Mouse (Mus musculus) left cerebral cortex, postnatal 25 days (tissue): Measurements from ENCODE around the gene Upf2. TPM values are rescaled to one million over a fixed set of nuclear protein-coding genes. Genes with fewer than 3 reads are reported as not detected.
"Not testable (repeated sequence)": the region's sequence is repeated elsewhere in the genome, so short reads cannot be mapped to it uniquely, and the experiment has no call there.

Source experiments
- DNase-seq, 2 experiments: peaks; one replicate each; pipeline ENCODE4 v3.0.0; 2022; ENCODE audit warnings: low spot score in 2 of 2, mixed read lengths in 1 of 2
- intact Hi-C: fragments of 180-260 bp; cut with DNase I; formaldehyde crosslinking; loops from one replicate; pipeline ENCODE4 v1.15.1; 2025
- total RNA-seq, 2 experiments: library from RNA; stranded (reverse); gene quantifications; 2 replicates each; pipeline ENCODE4 v1.2.3; 2021

Upf2 gene
- total RNA-seq, 2 experiments from 2014 or later = 32.2 to 38.0 TPM

DNA sequence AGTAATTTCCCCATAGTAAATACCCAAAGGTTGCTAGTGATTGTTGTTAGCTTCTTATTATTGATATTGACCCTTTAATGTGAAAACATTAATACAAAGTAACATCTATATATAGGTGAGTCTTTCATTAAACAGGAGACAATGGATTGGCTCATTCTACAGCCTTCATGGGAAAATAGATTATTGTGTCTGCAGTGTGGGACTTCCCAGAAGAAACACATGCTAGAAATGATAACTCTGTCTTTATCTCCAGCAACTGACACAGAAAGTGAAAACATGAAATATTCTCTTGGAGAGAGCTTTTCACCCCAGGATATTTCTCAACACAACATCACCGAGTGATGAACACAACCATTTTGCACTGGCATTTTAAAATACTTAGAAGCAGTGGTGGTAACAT lies 5.6 kb upstream of the Upf2 start:
- intact Hi-C loops = no loop called here
- DNase-seq = no peak

DNA sequence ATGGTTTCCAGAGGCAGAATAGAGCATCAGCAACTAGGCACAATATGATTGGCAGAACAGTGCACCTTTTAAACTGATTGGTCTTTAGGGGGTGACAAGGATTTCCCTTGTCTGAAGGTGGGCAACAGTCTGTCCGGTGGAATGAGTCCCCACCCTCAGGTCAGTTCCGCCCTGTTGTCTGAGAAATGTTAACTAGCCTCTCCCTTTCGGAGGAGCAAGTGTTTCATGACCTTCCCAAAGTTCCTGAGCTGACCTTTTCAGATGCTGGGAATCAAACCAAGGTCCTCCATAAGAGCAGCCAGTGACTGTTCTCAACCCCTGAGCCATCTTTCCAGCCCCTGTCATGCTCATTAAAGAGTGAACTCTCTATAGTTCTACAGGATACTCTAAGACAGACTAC lies 4.4 kb upstream of the Upf2 start:
- intact Hi-C loops = no loop called here
- no peak for DNase-seq

DNA sequence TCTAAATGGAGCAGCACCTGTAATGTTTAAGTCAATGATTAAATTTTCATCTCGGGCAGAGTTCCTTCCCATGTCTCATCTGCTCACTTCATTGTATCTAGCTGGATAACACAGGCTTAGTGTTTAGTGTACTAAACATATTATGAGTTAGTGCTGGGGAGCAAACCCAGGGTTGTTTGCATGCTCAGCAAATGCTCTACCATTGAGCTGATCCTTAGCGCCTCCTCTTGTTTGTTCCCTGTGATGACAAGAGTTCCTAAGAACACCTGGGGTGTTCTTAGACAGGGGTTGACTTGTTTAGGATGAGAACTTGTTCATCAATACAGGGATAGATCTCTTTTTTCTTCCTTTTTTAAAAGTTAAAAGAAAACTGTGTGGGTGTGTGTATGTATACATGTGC lies 2.3 kb upstream of the Upf2 start:
- no peak for DNase-seq
- intact Hi-C loops = no loop called here

DNA sequence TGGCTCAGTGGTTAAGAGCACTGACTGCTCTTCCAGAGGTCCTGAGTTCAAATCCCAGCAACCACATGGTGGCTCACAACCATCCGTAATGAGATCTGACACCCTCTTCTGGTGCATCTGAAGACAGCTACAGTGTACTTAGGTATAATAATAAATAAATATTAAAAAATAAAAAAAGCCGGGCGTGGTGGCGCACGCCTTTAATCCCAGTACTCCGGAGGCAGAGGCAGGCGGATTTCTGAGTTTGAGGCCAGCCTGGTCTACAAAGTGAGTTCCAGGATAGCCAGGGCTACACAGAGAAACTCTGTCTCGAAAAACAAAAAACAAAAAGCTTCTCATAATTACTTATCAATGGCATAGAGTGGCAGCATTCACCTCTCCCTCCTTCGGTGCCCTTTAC lies 1.4 kb upstream of the Upf2 start:
- not testable (repeated sequence) for DNase-seq
- intact Hi-C loops = loop anchor here (2.0 kb wide), 1 partner anchor 55 kb away; the partner anchor contains the start of gene Sec61a2

DNA sequence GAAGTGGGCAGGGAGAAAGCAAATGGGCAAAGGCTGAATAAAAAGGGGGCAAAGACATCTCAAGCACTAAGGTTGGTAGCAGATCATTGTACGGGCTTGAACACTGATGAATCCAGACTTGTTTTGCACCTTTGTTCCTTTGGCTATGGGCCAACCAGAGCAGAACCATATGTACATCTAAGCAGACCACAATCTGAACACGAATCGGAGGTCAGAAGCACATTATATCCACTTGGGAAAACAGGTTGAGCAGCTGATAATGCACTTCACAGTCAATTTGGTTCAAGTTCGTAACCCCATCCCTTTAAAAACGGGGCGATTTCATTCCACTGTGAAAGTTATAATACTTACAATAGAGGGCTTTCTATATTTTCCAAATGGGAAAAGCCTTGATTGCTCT lies 964 bp upstream of the Upf2 start:
- intact Hi-C loops = loop anchor here (2.0 kb wide), 1 partner anchor 56 kb away; the partner anchor contains the start of gene Sec61a2
- peak; percentile 6 to 10 for DNase-seq

DNA sequence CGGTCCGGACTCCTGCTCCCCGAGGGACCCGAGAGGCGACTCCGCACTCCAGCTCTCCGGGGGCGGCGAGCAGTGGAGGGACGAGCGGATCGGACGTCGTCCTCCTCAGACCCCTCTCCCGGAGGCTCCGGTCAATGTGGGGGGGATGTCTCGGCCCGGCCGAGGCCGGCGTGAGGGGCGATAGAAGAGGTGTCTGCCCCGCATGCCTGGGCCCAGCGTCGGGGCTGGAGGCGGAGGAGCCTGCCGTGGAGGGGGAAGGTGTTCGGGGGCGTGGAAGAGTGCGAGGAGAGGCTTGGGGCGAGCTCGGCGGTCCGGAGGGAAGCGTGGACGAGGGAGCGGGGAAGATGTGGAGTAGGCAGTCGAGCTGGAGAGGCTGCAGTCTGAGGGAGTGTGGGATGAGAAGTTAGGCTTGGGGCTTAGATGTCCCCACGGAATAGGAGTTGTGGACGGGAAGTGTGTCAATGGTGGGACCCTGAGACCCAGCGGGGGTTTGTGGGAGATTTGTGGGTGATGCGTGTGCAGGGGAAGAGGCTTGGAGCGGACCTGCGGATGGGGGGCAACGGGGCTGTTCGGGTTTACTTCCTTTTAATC lies 447 bp downstream of the Upf2 start:
- DNase-seq = peak in 1 of 2 experiments; percentile 23
- intact Hi-C loops = loop anchor here (2.0 kb wide), 1 partner anchor 57 kb away; the partner anchor contains the start of gene Sec61a2

DNA sequence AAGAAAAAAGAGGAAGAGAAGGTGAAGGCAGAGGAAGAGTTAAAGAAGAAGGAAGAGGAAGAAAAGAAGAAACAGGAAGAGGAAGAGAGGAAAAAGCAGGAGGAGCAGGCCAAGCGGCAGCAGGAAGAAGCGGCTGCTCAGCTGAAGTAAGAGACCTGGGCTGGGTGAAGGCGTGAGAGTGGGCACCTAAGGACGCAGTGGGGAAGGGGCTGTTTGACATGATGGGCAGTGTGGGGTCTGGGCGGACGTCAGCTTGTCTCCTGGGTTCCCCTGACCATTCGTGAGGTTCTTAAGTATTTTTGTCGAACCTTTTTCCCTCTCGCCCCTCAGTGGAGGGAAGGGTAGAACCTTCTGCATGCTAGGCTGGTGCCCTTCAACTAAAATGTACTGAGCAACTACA lies 6.4 kb downstream of the Upf2 start:
- intact Hi-C loops = no loop called here
- DNase-seq = no peak

DNA sequence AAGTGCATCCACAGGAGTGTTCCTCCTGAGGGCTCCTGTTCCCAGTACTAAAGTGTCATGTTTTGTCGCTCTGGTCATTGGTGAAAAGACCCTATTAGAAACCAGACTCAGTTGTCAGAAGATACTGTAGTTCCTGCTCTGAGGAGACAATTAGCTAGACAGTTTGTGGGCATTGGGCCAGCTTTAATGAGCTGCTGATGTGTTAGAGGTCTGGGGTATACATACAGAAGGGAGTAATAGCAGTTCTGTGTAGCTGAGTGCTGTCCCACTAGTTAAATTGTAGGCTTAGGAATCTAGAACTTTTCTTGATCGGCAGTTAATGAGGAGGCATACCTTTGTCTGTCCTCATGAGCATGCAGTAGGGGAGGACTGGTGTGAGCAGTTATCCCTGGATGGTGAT lies 11.0 kb downstream of the Upf2 start:
- no peak for DNase-seq
- intact Hi-C loops = no loop called here

DNA sequence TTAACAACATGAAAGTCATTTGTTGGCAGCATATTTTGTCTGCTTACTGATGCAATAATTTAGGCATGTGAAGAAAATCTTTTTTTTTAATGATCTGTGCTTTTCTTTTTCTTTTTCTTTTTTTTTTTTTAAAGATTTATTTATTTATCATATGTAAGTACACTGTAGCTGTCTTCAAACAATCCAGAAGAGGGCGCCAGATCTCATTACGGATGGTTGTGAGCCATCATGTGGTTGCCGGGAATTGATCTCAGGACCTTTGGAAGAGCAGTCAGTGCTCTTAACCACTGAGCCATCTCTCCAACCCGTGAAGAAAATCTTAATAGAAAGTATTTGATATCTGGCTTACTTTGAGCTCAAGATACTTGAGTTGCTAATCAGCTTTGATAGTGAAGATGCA lies 12.5 kb downstream of the Upf2 start:
- DNase-seq, intact Hi-C loops: not testable (repeated sequence)

DNA sequence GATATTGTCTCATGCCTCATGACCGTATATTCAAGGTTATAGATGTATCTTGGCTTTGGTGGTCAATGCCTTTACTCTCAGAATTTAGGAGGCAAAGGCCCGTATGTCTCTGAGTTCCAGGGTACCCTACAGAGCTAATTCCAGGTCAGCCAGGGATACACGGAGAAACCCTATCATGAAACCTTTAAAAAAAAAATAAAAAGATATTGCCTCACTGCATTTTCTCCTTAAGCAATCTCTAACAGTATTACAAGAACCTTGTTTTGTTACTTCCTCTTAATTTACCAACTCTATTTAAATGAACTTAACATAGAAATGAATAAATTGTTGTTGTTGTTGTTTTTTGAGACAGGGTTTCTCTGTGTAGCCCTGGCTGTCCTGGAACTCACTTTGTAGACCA lies 14.7 kb downstream of the Upf2 start:
- no peak for DNase-seq

DNA sequence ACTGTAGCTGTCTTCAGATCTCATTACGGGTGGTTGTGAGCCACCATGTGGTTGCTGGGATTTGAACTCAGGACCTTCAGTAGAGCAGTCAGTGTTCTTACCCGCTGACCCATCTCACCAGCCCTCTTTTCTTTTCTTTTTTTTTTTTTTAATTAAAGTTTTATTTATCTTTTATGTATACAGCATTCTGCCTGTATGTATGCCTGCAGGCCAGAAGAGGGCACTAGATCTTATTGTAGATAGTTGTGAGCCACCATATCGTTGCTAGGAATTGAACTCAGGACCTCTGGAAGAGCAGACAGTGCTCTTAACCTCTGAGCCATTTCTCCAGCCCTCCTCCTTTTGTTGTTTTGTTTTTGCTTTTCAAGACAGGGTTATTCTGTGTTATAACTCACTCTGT lies 19.4 kb downstream of the Upf2 start:
- DNase-seq, intact Hi-C loops: not testable (repeated sequence)

More for the DNA sequence above, 14.7 kb downstream of the Upf2 start:
- intact Hi-C loops = no loop called here

DNA sequence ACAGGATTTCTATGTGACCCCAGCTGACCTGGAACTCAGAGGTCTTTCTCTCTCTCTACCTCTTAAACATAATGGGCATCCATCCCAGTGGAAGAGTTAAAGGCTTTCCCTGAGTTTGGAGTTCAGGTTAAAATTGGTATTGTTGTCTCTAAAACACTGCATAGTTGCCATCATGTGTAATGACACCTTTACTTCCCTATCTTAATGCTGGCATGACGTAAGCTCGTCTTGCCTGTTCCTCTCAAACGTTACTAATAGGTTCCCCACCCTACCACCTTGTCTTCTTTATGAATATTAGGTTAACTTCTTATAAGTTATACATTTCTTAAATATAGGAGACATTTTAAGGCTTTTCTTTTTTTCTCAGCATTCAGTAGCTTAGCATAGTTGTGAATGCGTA lies 26.3 kb downstream of the Upf2 start:
- no peak for DNase-seq
- intact Hi-C loops = no loop called here

DNA sequence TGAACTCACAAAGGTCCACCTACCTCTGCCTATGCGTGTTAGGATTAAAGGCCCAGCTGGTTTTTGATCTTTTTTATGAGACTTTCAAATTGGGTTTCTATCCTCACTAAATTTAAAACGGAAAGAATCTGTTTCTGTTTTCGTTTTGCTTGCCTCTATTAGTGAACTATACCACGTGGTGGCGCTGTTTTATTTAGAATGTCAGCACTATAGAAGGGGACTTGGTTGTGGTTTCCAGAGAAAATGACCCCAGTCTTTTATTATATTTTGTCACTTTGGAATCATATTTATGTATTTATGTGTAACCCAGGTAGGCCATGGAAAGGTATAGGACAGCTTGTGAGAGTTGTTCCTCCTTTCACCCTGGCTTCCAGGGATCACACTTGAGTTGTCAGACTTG lies 44.3 kb downstream of the Upf2 start:
- DNase-seq = peak; percentile 47 to 52
- intact Hi-C loops = loop anchor here (2.0 to 10.0 kb wide), 2 partner anchors 173 to 409 kb away; no protein-coding TSS in a partner anchor

DNA sequence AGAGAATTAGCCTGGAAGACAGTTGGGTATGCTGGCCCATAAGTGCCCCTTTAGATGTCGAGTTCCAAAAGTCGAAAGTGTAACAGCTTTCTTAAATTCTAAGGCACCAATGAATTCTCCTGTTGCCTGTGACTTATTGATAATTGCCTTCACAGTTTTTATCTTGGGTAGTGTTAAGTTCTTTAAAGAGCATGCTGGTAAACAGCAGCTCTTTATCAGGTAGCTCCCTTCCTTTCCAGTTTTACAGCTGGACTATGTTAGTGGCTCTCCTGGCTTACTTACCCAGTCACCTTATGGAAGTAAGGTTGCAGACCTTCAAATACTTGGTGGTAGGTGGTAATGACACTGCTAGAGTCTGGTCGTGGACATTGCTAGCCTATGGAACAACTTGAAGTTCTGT lies 52.7 kb downstream of the Upf2 start:
- no peak for DNase-seq
- intact Hi-C loops = no loop called here

DNA sequence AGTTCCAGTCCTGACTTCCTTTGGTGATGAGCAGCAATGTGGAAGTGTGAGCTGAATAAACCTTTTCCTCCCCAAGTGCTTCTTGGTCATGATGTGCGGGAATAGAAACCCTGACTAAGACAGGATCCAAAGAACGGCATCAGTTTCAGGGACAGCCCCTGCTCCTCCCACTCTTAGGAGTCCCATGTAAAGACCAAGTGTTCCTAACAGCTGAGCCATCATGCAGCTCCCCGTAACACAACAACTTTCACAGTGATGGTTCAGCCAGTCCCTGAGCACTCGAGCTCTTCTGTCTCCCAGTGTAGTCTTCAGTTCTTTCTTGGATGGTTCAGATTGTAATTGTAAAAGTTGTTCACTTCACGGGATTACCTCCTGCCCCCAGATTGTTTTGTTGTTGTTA lies 63.3 kb downstream of the Upf2 start:
- no peak for DNase-seq
- intact Hi-C loops = no loop called here

DNA sequence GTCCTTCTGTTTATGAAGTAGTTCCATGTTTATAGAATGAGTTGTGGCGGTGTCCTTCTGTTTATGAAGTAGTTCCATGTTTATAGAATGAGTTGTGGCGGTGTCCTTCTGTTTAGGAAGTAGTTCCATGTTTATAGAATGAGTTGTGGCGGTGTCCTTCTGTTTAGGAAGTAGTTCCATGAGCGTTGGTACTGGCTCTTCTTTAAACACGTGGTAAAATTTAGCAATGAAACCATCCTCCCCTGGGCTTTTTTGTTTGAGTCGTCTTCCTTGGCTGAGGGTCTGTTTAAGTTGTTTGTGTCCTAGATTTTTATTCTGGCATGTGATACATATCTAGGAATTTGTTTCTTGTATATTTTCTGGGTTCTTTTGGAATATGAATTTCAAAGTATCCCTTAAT lies 63.9 kb downstream of the Upf2 start:
- DNase-seq, intact Hi-C loops: not testable (repeated sequence)

DNA sequence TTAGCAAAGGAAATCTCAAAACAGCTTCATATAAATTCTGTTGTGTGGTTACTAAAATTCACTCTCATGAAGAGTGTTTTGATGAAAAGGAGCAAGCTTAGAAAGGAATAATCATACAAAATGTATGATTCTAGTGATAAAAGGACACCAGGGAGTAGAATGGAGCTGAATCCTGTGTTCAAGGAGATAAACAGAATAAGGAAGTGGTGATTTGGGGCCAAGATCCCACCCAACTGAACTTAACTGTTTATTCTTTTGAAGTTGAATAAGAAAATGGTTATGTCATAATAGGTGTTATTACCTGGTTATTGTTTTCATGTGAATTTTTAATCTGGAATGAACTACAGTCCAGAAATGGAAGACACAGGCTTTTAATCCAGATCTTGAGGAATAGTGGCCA lies 69.3 kb downstream of the Upf2 start:
- DNase-seq = no peak
- intact Hi-C loops = no loop called here

DNA sequence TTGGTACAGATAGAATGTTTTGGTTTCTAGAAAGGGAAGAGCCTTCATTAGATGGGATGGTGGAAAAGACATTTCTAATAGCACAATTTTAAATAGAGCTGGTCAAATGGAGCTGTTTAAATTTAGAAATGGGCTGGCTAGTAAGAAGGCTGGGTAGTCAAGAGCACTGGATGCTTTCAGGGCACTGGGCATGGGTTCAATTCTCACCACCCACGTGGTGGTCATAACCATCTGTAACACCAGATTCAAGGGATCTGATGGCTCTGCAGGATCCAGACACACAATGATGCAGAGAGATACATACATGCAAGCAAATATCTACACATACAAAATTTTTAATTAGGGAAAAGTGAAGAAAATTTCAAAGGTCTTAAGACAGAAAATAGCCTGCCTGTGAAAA lies 91.4 kb downstream of the Upf2 start:
- peak in 1 of 2 experiments; percentile 41 for DNase-seq
- intact Hi-C loops = no loop called here

DNA sequence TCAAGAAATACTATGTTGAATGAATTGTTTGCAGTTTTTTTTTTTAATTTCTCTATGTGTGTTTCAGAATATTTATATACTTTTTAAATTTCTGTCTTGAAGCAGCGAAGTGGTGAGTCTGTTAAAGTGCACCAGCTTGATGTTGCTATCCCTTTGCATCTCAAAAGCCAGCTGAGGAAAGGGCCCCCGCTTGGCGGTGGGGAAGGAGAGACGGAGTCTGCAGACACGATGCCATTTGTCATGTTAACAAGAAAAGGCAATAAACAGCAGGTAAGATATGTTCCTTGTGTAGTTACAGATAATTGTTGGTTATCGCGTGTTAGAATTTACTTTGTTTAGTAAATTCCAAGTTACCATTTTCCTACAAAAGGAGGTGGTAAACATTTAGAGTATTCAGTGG lies 95.5 kb downstream of the Upf2 start:
- intact Hi-C loops = no loop called here
- DNase-seq = no peak

DNA sequence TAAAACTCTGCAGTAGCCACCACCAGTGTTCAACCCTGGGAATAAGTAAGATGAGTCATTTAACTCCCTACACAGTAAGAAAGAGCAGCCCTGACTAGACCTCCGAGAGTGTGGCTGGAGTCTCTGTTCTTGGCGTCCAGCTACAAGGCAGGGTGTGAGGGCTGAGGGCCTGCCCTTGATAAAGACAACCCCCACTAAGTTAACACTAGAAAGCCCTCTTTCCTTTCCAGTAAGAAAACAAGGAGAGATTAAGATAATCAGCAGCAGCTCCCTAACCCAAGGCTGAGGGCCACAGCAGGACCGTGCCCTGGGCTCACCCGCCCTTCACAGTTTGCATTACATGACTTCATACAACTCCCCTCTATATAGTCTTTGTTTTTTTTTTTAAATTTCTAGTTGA lies 97.3 kb downstream of the Upf2 start:
- no peak for DNase-seq
- intact Hi-C loops = no loop called here

DNA sequence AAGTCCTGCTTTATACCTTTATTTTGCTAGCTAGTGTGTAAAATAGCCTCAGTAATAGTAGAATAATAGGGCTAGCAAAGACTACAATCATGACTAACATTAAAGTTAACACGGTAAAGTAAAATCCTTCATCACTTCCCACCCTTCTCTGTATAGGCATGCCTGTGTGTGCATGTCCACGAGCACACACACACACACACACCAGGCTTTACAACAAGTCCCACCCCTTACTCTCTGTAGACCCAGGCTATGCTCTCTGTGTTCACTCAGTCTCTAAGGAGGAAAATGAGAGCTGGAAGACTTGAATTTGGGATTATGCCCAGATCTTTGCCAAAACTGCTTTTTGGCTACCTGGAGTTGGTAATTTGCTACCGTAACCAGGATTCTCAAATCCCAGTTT lies 97.7 kb downstream of the Upf2 start:
- DNase-seq = no peak
- intact Hi-C loops = no loop called here

DNA sequence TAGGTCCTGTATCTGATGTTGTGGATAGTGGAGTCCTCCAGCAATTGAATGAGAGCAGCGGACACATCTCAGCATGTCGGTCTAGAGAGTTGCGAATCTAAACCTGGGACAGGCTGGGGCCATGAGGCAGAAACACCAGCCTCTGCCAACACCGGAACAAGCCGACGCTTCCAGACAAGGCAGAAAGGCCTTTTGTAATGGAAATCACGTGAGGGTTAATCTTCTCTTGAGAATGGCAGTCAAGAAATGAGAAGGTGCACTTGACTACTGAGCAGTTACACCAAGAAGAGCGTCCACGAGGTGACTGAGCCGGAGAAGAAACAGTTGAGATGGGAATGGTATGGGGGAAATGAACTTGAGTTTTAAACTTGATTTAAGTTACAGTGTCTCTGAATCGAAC lies 104.2 kb downstream of the Upf2 start:
- intact Hi-C loops = no loop called here
- no peak for DNase-seq
